Mouse (Mus musculus) urinary bladder, adult 18-20 months (tissue): ENCODE results near the gene Jph4.
A peak's percentile ranks its signal among the peaks of the same experiment; 100 is the strongest.

ENCODE experiments used
- DNase-seq, 2 experiments: peaks; one replicate each; pipeline ENCODE4 v3.0.0; 2022; ENCODE audit warnings: low spot score in 2 of 2, mixed read lengths in 2 of 2

Jph4 gene

GRCm38 (mm10) chr14:55118852-55119251 is 2.1 kb upstream of the Jph4 start:
- no peak for DNase-seq

- DNase-seq: no peak
These were observed 889 bp downstream of the Jph4 start for GRCm38 (mm10) chr14:55115846-55116245.

- peak in 1 of 2 experiments; percentile 54 for DNase-seq
These were observed 1.7 kb downstream of the Jph4 start for GRCm38 (mm10) chr14:55114759-55115701.

GRCm38 (mm10) chr14:55113975-55114645 is 2.6 kb downstream of the Jph4 start:
- DNase-seq: peak in 1 of 2 experiments; percentile 32

GRCm38 (mm10) chr14:55113351-55113974 is 3.3 kb downstream of the Jph4 start:
- no peak for DNase-seq

GRCm38 (mm10) chr14:55111720-55112119 is 5.0 kb downstream of the Jph4 start:
- DNase-seq: no peak

- DNase-seq: no peak
These were observed 6.7 kb downstream of the Jph4 start for GRCm38 (mm10) chr14:55110076-55110475.

- DNase-seq: no peak
These were observed 7.5 kb downstream of the Jph4 start for GRCm38 (mm10) chr14:55109048-55109873.

- no peak for DNase-seq
These were observed 8.4 kb downstream of the Jph4 start for GRCm38 (mm10) chr14:55108202-55108870.

GRCm38 (mm10) chr14:55106990-55107389 is 9.7 kb downstream of the Jph4 start:
- no peak for DNase-seq

- DNase-seq: peak; percentile 80 to 81
These were observed 10.6 kb downstream of the Jph4 start, which contains the start of gene Ap1g2 for GRCm38 (mm10) chr14:55105836-55106809. Gene Ap1g2 (minus strand): TSS chr14:55106593.

- DNase-seq: no peak
These were observed 11.3 kb downstream of the Jph4 start for GRCm38 (mm10) chr14:55105386-55105785.

- DNase-seq: no peak
These were observed 12.4 kb downstream of the Jph4 start for GRCm38 (mm10) chr14:55104365-55104764.

- no peak for DNase-seq
These were observed 14.4 kb downstream of the Jph4 start for GRCm38 (mm10) chr14:55102253-55102785.

GRCm38 (mm10) chr14:55101592-55101991 is 15.1 kb downstream of the Jph4 start:
- no peak for DNase-seq

GRCm38 (mm10) chr14:55098067-55098466 is 18.7 kb downstream of the Jph4 start:
- DNase-seq: no peak

- no peak for DNase-seq
These were observed 19.1 kb downstream of the Jph4 start for GRCm38 (mm10) chr14:55097646-55098045.

- DNase-seq: no peak
These were observed 20.1 kb downstream of the Jph4 start for GRCm38 (mm10) chr14:55096573-55097087.

- peak in 1 of 2 experiments; percentile 16 for DNase-seq
These were observed 21.1 kb downstream of the Jph4 start for GRCm38 (mm10) chr14:55095671-55096070.
